ENCODE assay signal across 8 mouse cellular contexts in genomic region chr7:27691076-27691475, GRCm38 (mm10). TPM values are rescaled to one million over a fixed set of nuclear protein-coding genes. Genes with fewer than 3 reads are reported as not detected.
DNase-seq lines count a peak whose midpoint lies in the region; ATAC-seq and TF ChIP-seq lines count a peak whose summit lies in the region.
"Had no signal": no experiment of that assay in that cellular context is flagged by ENCODE, and none has a peak within 500 bp of the region (broad histone marks: within the 10 kb centered on the region; RNA-seq: fewer than 3 reads in every experiment).

No protein-coding gene starts in this region.

- no peaks in the 10 kb centered on the region for H3K9me3 ChIP-seq in intestine, postnatal 0 days (ENCODE audit: control insufficient read depth)
- no peaks in the 10 kb centered on the region for H3K9me3 ChIP-seq in intestine, embryonic 16.5 days (ENCODE audit: control insufficient read depth, low read length)
- no peaks in the 10 kb centered on the region for H3K9me3 ChIP-seq in embryonic facial prominence, embryonic 11.5 days (replicated peaks; ENCODE audit: control insufficient read depth, low read length)
- H3K9me3 ChIP-seq: limb, embryonic 15.5 days had no signal

- H3K4me1 ChIP-seq in intestine, postnatal 0 days (replicated peaks; ENCODE audit: control insufficient read depth, insufficient read depth, low read length): no peaks in the 10 kb centered on the region
- 0 out of 2 replicates have a peak, but pooled peaks cover 4% of the 10 kb centered on the region for H3K4me1 ChIP-seq in intestine, embryonic 16.5 days (ENCODE audit: control insufficient read depth, insufficient read depth, low read length)
- H3K4me1 ChIP-seq in embryonic facial prominence, embryonic 11.5 days (ENCODE audit: control insufficient read depth, insufficient read depth, low read length): peaks cover 2% of the 10 kb centered on the region; the same call in 1 of the 2 replicates

- no peak for ATAC-seq in intestine, postnatal 0 days
- no peak for ATAC-seq in intestine, embryonic 16.5 days
- ATAC-seq in embryonic facial prominence, embryonic 11.5 days (replicated peaks; ENCODE audit: insufficient number of reproducible peaks, low FRiP score, low TSS enrichment, low read depth): no peak

- peak; percentile 63 for DNase-seq in CD4-positive helper T cell, adult 2 months (ENCODE audit: low read depth, low spot score)
- peak; percentile 27 for DNase-seq in MN1 (ENCODE audit: low spot score)
- peak; percentile 57 for DNase-seq in embryonic facial prominence, embryonic 11.5 days (ENCODE audit: low spot score)
- DNase-seq in natural killer cell, adult 2 months (ENCODE audit: low spot score in 2 of 2): peak; percentile 23 to 47
- no peak for DNase-seq in ovary, adult 18-20 months (ENCODE audit: low spot score)

- no peak overlapping the region for H3K4me3 ChIP-seq in intestine, postnatal 0 days (ENCODE audit: low read depth, low read length)
- no peak overlapping the region for H3K4me3 ChIP-seq in intestine, embryonic 16.5 days (ENCODE audit: low read length)
- H3K4me3 ChIP-seq in embryonic facial prominence, embryonic 11.5 days (ENCODE audit: low read depth, low read length): no peak overlapping the region
- H3K4me3 ChIP-seq: limb, embryonic 15.5 days had no signal

- no peak overlapping the region for H3K9ac ChIP-seq in intestine, postnatal 0 days (ENCODE audit: low read depth, low read length)
- H3K9ac ChIP-seq in intestine, embryonic 16.5 days (ENCODE audit: low read depth, low read length): no peak overlapping the region
- no peak overlapping the region for H3K9ac ChIP-seq in embryonic facial prominence, embryonic 11.5 days (replicated peaks; ENCODE audit: low read length)
- H3K9ac ChIP-seq: limb, embryonic 15.5 days had no signal

- no peak overlapping the region for H3K27ac ChIP-seq in intestine, postnatal 0 days (ENCODE audit: low read depth, low read length)
- H3K27ac ChIP-seq in intestine, embryonic 16.5 days (ENCODE audit: low read length): no peak overlapping the region
- H3K27ac ChIP-seq in embryonic facial prominence, embryonic 11.5 days (replicated peaks; ENCODE audit: low read depth, low read length): no peak overlapping the region
- H3K27ac ChIP-seq: limb, embryonic 15.5 days had no signal

- TF ChIP-seq CTCF in intestine, postnatal 0 days (IDR thresholded peaks at IDR 0.05; ENCODE audit: low read depth): peak; percentile 79

- H3K4me2 ChIP-seq in intestine, postnatal 0 days (replicated peaks; ENCODE audit: low read depth): no peak overlapping the region
- no peak overlapping the region for H3K4me2 ChIP-seq in intestine, embryonic 16.5 days (ENCODE audit: low read depth, low read length)
- no peak overlapping the region for H3K4me2 ChIP-seq in embryonic facial prominence, embryonic 11.5 days (ENCODE audit: low read depth, low read length)
- H3K4me2 ChIP-seq: limb, embryonic 15.5 days had no signal

- H3K27me3 ChIP-seq in intestine, postnatal 0 days (replicated peaks; ENCODE audit: control insufficient read depth, insufficient read depth, low read length): no peaks in the 10 kb centered on the region
- no peaks in the 10 kb centered on the region for H3K27me3 ChIP-seq in intestine, embryonic 16.5 days (replicated peaks; ENCODE audit: control insufficient read depth, insufficient read depth, low read length)
- H3K27me3 ChIP-seq in embryonic facial prominence, embryonic 11.5 days (ENCODE audit: control insufficient read depth, insufficient read depth, low read length): no peaks in the 10 kb centered on the region
- H3K27me3 ChIP-seq: limb, embryonic 15.5 days had no signal

- no peaks in the 10 kb centered on the region for H3K36me3 ChIP-seq in intestine, postnatal 0 days (ENCODE audit: control insufficient read depth, insufficient read depth)
- H3K36me3 ChIP-seq in intestine, embryonic 16.5 days (ENCODE audit: control insufficient read depth, insufficient read depth, low read length): no peaks in the 10 kb centered on the region
- H3K36me3 ChIP-seq in embryonic facial prominence, embryonic 11.5 days (replicated peaks; ENCODE audit: control insufficient read depth, insufficient read depth, low read depth, low read length): no peaks in the 10 kb centered on the region
- H3K36me3 ChIP-seq: limb, embryonic 15.5 days had no signal

- 42% methylated on average over 5 of the region's 5 CpGs for WGBS in intestine, postnatal 0 days
- 36% methylated on average over 5 of the region's 5 CpGs for WGBS in intestine, embryonic 16.5 days
- WGBS in embryonic facial prominence, embryonic 11.5 days: 35% methylated on average over 5 of the region's 5 CpGs

RNA-seq across cellular contexts. Expression of gene Zfp607b, which starts 1.9 kb away (rescaled TPM):
- polyA plus RNA-seq in intestine, postnatal 0 days (2015; fragmentation: Nextera tagmentation; extraction: Ambion mirVana): 1.1 and 1.2 TPM in 2 replicates
- polyA plus RNA-seq in intestine, embryonic 16.5 days (2015; fragmentation: Nextera tagmentation; extraction: Ambion mirVana): 2.1 and 2.2 TPM in 2 replicates
- polyA plus RNA-seq in embryonic facial prominence, embryonic 11.5 days (2014; fragmentation: Nextera tagmentation; extraction: Ambion mirVana): 3.9 and 5.1 TPM in 2 replicates

RNA-seq across cellular contexts. Expression of gene Map3k10, which starts 16.7 kb away (rescaled TPM):
- 3.2 and 3.6 TPM in 2 replicates for polyA plus RNA-seq in intestine, postnatal 0 days (2015; fragmentation: Nextera tagmentation; extraction: Ambion mirVana)
- polyA plus RNA-seq in intestine, embryonic 16.5 days (2015; fragmentation: Nextera tagmentation; extraction: Ambion mirVana): 2.2 and 2.9 TPM in 2 replicates
- polyA plus RNA-seq in embryonic facial prominence, embryonic 11.5 days (2014; fragmentation: Nextera tagmentation; extraction: Ambion mirVana): 5.7 and 6.9 TPM in 2 replicates

RNA-seq across cellular contexts. Expression of gene Ttc9b, which starts 37.4 kb away (rescaled TPM):
- 1.3 and 1.6 TPM in 2 replicates for polyA plus RNA-seq in intestine, postnatal 0 days (2015; fragmentation: Nextera tagmentation; extraction: Ambion mirVana)
- polyA plus RNA-seq in intestine, embryonic 16.5 days (2015; fragmentation: Nextera tagmentation; extraction: Ambion mirVana): 1.5 and 1.8 TPM in 2 replicates
- 2.0 and 3.5 TPM in 2 replicates for polyA plus RNA-seq in embryonic facial prominence, embryonic 11.5 days (2014; fragmentation: Nextera tagmentation; extraction: Ambion mirVana)

RNA-seq across cellular contexts. Expression of gene Zfp60, which starts 40.1 kb away (rescaled TPM):
- polyA plus RNA-seq in intestine, postnatal 0 days (2015; fragmentation: Nextera tagmentation; extraction: Ambion mirVana): 6.7 and 8.5 TPM in 2 replicates
- 18.3 and 19.3 TPM in 2 replicates for polyA plus RNA-seq in intestine, embryonic 16.5 days (2015; fragmentation: Nextera tagmentation; extraction: Ambion mirVana)
- polyA plus RNA-seq in embryonic facial prominence, embryonic 11.5 days (2014; fragmentation: Nextera tagmentation; extraction: Ambion mirVana): 56.8 and 62.5 TPM in 2 replicates
